Mouse (Mus musculus) spleen, adult 2 months (tissue): ENCODE measurements around the gene Jph3.

Experiments used
- CTCF ChIP-seq: fragments of 200-500 bp; IDR thresholded peaks from 2 replicates; pipeline ENCODE4 v1.5.1; 2011; ENCODE audit warnings: mild to moderate bottlenecking, inconsistent platforms; ENCODE audit not compliant: insufficient read depth, insufficient read length, insufficient replicate concordance; ENCODE audit errors: extremely low read depth
- POLR2A ChIP-seq: fragments of 200-500 bp; IDR thresholded peaks from 2 replicates; pipeline ENCODE4 v1.6.1; 2011; ENCODE audit warnings: low read depth, low read length, inconsistent platforms

DNA sequence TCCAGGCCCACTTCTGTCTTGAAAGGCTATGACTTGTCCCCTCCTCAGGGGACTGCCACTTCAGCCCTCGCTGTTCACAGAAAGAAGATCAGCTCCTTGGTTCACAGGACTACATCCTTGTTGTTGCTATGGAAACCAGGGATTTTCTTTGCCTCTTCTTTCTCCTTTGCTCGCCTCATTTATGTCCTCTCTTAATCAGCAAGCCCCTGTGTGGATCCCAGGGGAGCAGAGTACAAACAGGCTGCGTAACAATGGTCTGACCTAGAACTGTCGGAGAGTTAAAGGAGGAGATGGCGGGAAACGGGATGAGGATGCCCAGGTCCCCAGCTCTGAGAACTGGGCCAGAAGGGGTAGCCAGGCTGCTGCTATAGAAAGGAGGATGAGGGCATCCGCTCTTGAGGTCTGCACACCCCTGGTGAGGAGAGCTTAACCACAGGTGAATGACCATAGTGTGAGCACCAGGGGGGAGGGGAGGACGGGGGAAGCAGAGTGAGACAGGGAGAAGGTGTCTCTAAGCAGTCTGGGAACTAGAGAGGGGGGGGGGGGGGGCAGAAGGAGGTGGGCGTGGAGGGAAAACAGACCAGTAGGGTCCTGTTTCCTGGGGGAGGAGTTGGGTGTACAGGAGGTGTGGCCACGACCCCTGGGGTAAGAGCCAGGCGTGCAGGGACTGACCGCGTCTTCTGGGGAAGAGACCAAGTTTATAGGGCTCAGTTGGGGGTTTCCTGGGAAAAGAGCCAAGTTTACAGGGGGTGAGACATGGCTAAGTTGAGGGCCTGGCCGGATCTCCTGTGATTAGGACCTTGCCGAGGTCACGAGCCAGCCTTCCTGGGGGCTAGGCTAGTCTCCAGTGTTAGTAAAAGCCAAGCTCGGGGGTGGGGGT lies 31.4 kb upstream of the Jph3 start:
- TF ChIP-seq CTCF (no peak), POLR2A (no peak)
